Comparison of ENCODE assay signal across 22 mouse cellular contexts in genomic region chr10:90874166-90874565, GRCm38 (mm10).
DNase-seq lines count a peak whose midpoint lies in the region; ATAC-seq and TF ChIP-seq lines count a peak whose summit lies in the region.
"Had no signal": no experiment of that assay in that cellular context is flagged by ENCODE, and none has a peak within 500 bp of the region (broad histone marks: within the 10 kb centered on the region; RNA-seq: fewer than 3 reads in every experiment).

No protein-coding gene starts in this region.

- H3K4me1 ChIP-seq in kidney, adult 2 months (ENCODE audit: control insufficient read depth, insufficient read depth, low read length) = peaks cover 3% of the 10 kb centered on the region; the same call in 1 of the 2 replicates
- H3K4me1 ChIP-seq in kidney, embryonic 14.5 days (ENCODE audit: control insufficient read depth, insufficient read depth, low read length) = no peaks in the 10 kb centered on the region

- peak; percentile 56 for DNase-seq in kidney, adult 2 months
- no peak for DNase-seq in kidney, postnatal 4 days
- peak; percentile 59 for DNase-seq in kidney, adult 9 months
- no peak for DNase-seq in layer of hippocampus, adult 2 months (ENCODE audit: low spot score in 2 of 2)
- no peak for DNase-seq in layer of hippocampus, adult 9-11 months
- no peak for DNase-seq in left cerebral cortex, adult 2 months (ENCODE audit: extremely low spot score in 1 of 2, low spot score in 2 of 2)
- no peak for DNase-seq in left cerebral cortex, postnatal 14 days (ENCODE audit: low spot score in 2 of 2)
- DNase-seq: adrenal gland, adult 2 months; adrenal gland, adult 8-10 months; adrenal gland, postnatal 10 days; adrenal gland, postnatal 14 days; adrenal gland, postnatal 25 days; adrenal gland, postnatal 36 days; B cell, adult 2 months; cerebellum, adult 11 months; cerebellum, adult 11-12 months had no signal

- peak overlapping the region; percentile 39 for H3K27ac ChIP-seq in kidney, adult 2 months (ENCODE audit: insufficient read depth, low read depth, low read length)
- no peak overlapping the region for H3K27ac ChIP-seq in kidney, embryonic 14.5 days (ENCODE audit: low read depth, low read length)
- H3K27ac ChIP-seq in layer of hippocampus, adult 2 months = peak overlapping the region; percentile 14; the same call in 1 of the 2 replicates
- H3K27ac ChIP-seq in left cerebral cortex, adult 2 months = 0 out of 2 replicates have a peak overlapping the region, but pooled peaks have one; percentile 30

- no peak for TF ChIP-seq POLR2A in kidney, adult 2 months (IDR thresholded peaks at IDR 0.05; ENCODE audit: low read depth, low read length)

- H3K27me3 ChIP-seq in kidney, adult 2 months (replicated peaks; ENCODE audit: control insufficient read depth, insufficient read depth, low read length) = no peaks in the 10 kb centered on the region
- no peaks in the 10 kb centered on the region for H3K27me3 ChIP-seq in kidney, embryonic 14.5 days (ENCODE audit: control insufficient read depth, insufficient read depth, low read length)
- H3K27me3 ChIP-seq: CH12.LX, Patski had no signal

- intact Hi-C loops in left cerebral cortex, adult 2 months (cut with DNase I) = loop anchor here (5.0 kb wide), 3 partner anchors 42 to 122 kb away; no protein-coding TSS in a partner anchor
- intact Hi-C loops in left cerebral cortex, postnatal 14 days (cut with DNase I) = no loop called here

- no peak for ATAC-seq in kidney, embryonic 14.5 days (ENCODE audit: low FRiP score, low TSS enrichment)
- ATAC-seq: activated CD4-positive, CD25-positive, alpha-beta regulatory T cell, adult 4 months; CD4-positive, CD25-positive, alpha-beta regulatory T cell, adult 4 months; Patski had no signal

- no peak overlapping the region for H3K4me2 ChIP-seq in kidney, embryonic 14.5 days (replicated peaks; ENCODE audit: low read depth, low read length)

- no peak overlapping the region for H3K4me3 ChIP-seq in kidney, adult 2 months (ENCODE audit: insufficient read depth, low read depth, low read length)
- no peak overlapping the region for H3K4me3 ChIP-seq in kidney, embryonic 14.5 days (ENCODE audit: low read length)
- no peak overlapping the region for H3K4me3 ChIP-seq in layer of hippocampus, adult 2 months
- no peak overlapping the region for H3K4me3 ChIP-seq in left cerebral cortex, adult 2 months

- H3K9me3 ChIP-seq in kidney, embryonic 14.5 days (ENCODE audit: control insufficient read depth, low read length) = no peaks in the 10 kb centered on the region

- TF ChIP-seq CTCF in kidney, adult 2 months (conservative IDR thresholded peaks at IDR 0.05; ENCODE audit: insufficient read depth, insufficient read length, low read depth, low read length) = no peak
- TF ChIP-seq CTCF in layer of hippocampus, adult 2 months (conservative IDR thresholded peaks at IDR 0.05) = no peak
- no peak for TF ChIP-seq CTCF in left cerebral cortex, adult 2 months (IDR thresholded peaks at IDR 0.05)

- WGBS in kidney, adult 2 months = 51% methylated on average over 3 of the region's 3 CpGs
- WGBS in kidney, embryonic 14.5 days = 70% methylated on average over 3 of the region's 3 CpGs

- H3K36me3 ChIP-seq in kidney, adult 2 months (ENCODE audit: control insufficient read depth, insufficient read depth, low read length) = no peaks in the 10 kb centered on the region
- no peaks in the 10 kb centered on the region for H3K36me3 ChIP-seq in kidney, embryonic 14.5 days (ENCODE audit: control insufficient read depth, insufficient read depth, low read length)
- H3K36me3 ChIP-seq: G1E had no signal

- H3K9ac ChIP-seq in kidney, embryonic 14.5 days (ENCODE audit: low read depth, low read length) = no peak overlapping the region

Comparison
In these comparisons a context has a peak if more than half of its experiments do, and no peak if none do; other contexts are left out.
1. DNase-seq: peak in kidney, adult 2 months (single experiment) and kidney, adult 9 months (single experiment); none in kidney, postnatal 4 days (0 of 2), layer of hippocampus, adult 2 months (0 of 2), layer of hippocampus, adult 9-11 months (single experiment), left cerebral cortex, adult 2 months (0 of 2) and left cerebral cortex, postnatal 14 days (0 of 2).